ENCODE assay signal across 26 mouse cellular contexts in the genomic region with DNA sequence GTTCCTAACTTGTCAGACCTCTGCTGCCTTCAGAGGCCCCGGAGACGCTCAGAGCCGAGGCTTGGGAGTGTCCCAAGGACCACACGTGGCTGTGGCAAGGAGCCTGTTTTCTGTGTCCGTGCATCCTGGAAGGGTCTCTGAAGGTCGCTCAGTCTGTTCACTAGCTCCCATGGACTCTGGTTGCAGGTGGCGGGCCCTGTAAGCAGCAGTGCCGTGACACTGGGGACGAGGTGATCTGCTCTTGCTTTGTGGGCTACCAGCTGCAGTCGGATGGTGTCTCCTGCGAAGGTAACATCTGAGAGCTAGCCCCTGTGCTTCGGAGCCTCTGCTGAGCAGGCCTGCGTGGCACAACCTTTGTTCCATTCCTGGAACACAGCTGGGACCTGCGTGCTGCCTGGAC. TPM values are rescaled to one million over a fixed set of nuclear protein-coding genes. Genes with fewer than 3 reads are reported as not detected.
DNase-seq lines count a peak whose midpoint lies in the region; ATAC-seq and TF ChIP-seq lines count a peak whose summit lies in the region.
"Had no signal": no experiment of that assay in that cellular context is flagged by ENCODE, and none has a peak within 500 bp of the region (broad histone marks: within the 10 kb centered on the region; RNA-seq: fewer than 3 reads in every experiment).

No protein-coding gene starts in this region.

- no peak for DNase-seq in heart, embryonic 10.5 days (ENCODE audit: low spot score)
- DNase-seq in heart, adult 18-20 months = no peak
- DNase-seq in liver, embryonic 11.5 days (ENCODE audit: low spot score) = no peak
- DNase-seq in urinary bladder, postnatal 25 days (ENCODE audit: low spot score) = no peak
- DNase-seq in lung, postnatal 10 days = no peak
- DNase-seq: B cell, adult 2 months; cerebellum, adult 11 months; cerebellum, adult 9-11 months; kidney, adult 2 months; lung, adult 18-20 months; lung, postnatal 14 days; right cerebral cortex, adult 18-20 months; right cerebral cortex, postnatal 4 days had no signal

- no peak for TF ChIP-seq CTCF in small intestine, adult 2 months (IDR thresholded peaks at IDR 0.05; ENCODE audit: extremely low read depth, insufficient read length, insufficient replicate concordance, low read depth, low read length)

- no peaks in the 10 kb centered on the region for H3K27me3 ChIP-seq in heart, embryonic 10.5 days (ENCODE audit: insufficient read depth, poor library complexity, severe bottlenecking)
- H3K27me3 ChIP-seq in liver, embryonic 12.5 days (replicated peaks) = no peaks in the 10 kb centered on the region
- no peaks in the 10 kb centered on the region for H3K27me3 ChIP-seq in liver, embryonic 11.5 days (replicated peaks; ENCODE audit: control insufficient read depth, insufficient read depth, low read length)
- H3K27me3 ChIP-seq in intestine, embryonic 15.5 days (replicated peaks) = no peaks in the 10 kb centered on the region
- H3K27me3 ChIP-seq in small intestine, adult 2 months (ENCODE audit: control insufficient read depth, insufficient read depth, low read length) = no peaks in the 10 kb centered on the region
- H3K27me3 ChIP-seq: forebrain, embryonic 13.5 days; midbrain, embryonic 12.5 days; neural tube, embryonic 15.5 days; Patski had no signal

- H3K9ac ChIP-seq in liver, embryonic 12.5 days = no peak overlapping the region
- H3K9ac ChIP-seq in liver, embryonic 11.5 days (ENCODE audit: low read depth, low read length) = no peak overlapping the region
- no peak overlapping the region for H3K9ac ChIP-seq in intestine, embryonic 15.5 days
- H3K9ac ChIP-seq: forebrain, embryonic 13.5 days; midbrain, embryonic 12.5 days; neural tube, embryonic 15.5 days had no signal

- H3K27ac ChIP-seq in heart, embryonic 10.5 days = peak overlapping the region; percentile 69
- H3K27ac ChIP-seq in liver, embryonic 12.5 days = no peak overlapping the region
- H3K27ac ChIP-seq in liver, embryonic 11.5 days (ENCODE audit: low read depth, low read length) = no peak overlapping the region
- H3K27ac ChIP-seq in intestine, embryonic 15.5 days = peak overlapping the region; percentile 36
- H3K27ac ChIP-seq in small intestine, adult 2 months (ENCODE audit: insufficient read depth, low read depth, low read length) = peak overlapping the region; percentile 89
- H3K27ac ChIP-seq: forebrain, embryonic 13.5 days; hindbrain, embryonic 10.5 days; hindbrain, postnatal 0 days; kidney, postnatal 0 days; left cerebral cortex, adult 2 months; midbrain, embryonic 12.5 days; neural tube, embryonic 15.5 days had no signal

- peaks cover 31% of the 10 kb centered on the region for H3K4me1 ChIP-seq in heart, embryonic 10.5 days
- H3K4me1 ChIP-seq in liver, embryonic 12.5 days = peaks cover 30% of the 10 kb centered on the region
- H3K4me1 ChIP-seq in liver, embryonic 11.5 days (replicated peaks; ENCODE audit: control insufficient read depth, insufficient read depth, low read length) = peaks cover 10% of the 10 kb centered on the region
- H3K4me1 ChIP-seq in intestine, embryonic 15.5 days (replicated peaks) = peaks cover 25% of the 10 kb centered on the region
- H3K4me1 ChIP-seq in small intestine, adult 2 months (ENCODE audit: control insufficient read depth, insufficient read depth, insufficient read length, low read length) = peaks cover 41% of the 10 kb centered on the region
- H3K4me1 ChIP-seq: forebrain, embryonic 13.5 days; hindbrain, embryonic 10.5 days; midbrain, embryonic 12.5 days; neural tube, embryonic 15.5 days had no signal

- H3K4me2 ChIP-seq in liver, embryonic 12.5 days = 0 out of 2 replicates have a peak overlapping the region, but pooled peaks have one; percentile 26
- no peak overlapping the region for H3K4me2 ChIP-seq in liver, embryonic 11.5 days
- no peak overlapping the region for H3K4me2 ChIP-seq in intestine, embryonic 15.5 days (replicated peaks)
- H3K4me2 ChIP-seq: forebrain, embryonic 13.5 days; midbrain, embryonic 12.5 days; neural tube, embryonic 15.5 days had no signal

- 86% methylated on average over 14 of the region's 14 CpGs for WGBS in heart, embryonic 10.5 days
- WGBS in liver, embryonic 12.5 days (ENCODE audit: insufficient replicate concordance) = 64% methylated on average over 14 of the region's 14 CpGs
- 82% methylated on average over 14 of the region's 14 CpGs for WGBS in liver, embryonic 11.5 days
- 86% methylated on average over 14 of the region's 14 CpGs for WGBS in intestine, embryonic 15.5 days
- WGBS in small intestine, adult 2 months = 80% methylated on average over 14 of the region's 14 CpGs

- no peak for TF ChIP-seq POLR2A in small intestine, adult 2 months (IDR thresholded peaks at IDR 0.05; ENCODE audit: low read depth, low read length)

- no peak for ATAC-seq in liver, embryonic 12.5 days
- no peak for ATAC-seq in liver, embryonic 11.5 days (replicated peaks; ENCODE audit: low FRiP score)
- no peak for ATAC-seq in intestine, embryonic 15.5 days
- ATAC-seq: forebrain, embryonic 13.5 days; hindbrain, postnatal 0 days had no signal

- H3K36me3 ChIP-seq in heart, embryonic 10.5 days = peaks cover 90% of the 10 kb centered on the region
- peaks cover 12% of the 10 kb centered on the region for H3K36me3 ChIP-seq in liver, embryonic 12.5 days
- H3K36me3 ChIP-seq in liver, embryonic 11.5 days (ENCODE audit: control insufficient read depth, insufficient read depth, low read length) = peaks cover 2% of the 10 kb centered on the region
- H3K36me3 ChIP-seq in intestine, embryonic 15.5 days = peaks cover 31% of the 10 kb centered on the region
- H3K36me3 ChIP-seq in small intestine, adult 2 months (ENCODE audit: control insufficient read depth, insufficient read depth, low read length) = peaks cover 3% of the 10 kb centered on the region; the same call in 1 of the 2 replicates
- H3K36me3 ChIP-seq: G1E had no signal

- no peak overlapping the region for H3K4me3 ChIP-seq in heart, embryonic 10.5 days
- H3K4me3 ChIP-seq in liver, embryonic 12.5 days = no peak overlapping the region
- no peak overlapping the region for H3K4me3 ChIP-seq in liver, embryonic 11.5 days (ENCODE audit: low read depth, low read length)
- no peak overlapping the region for H3K4me3 ChIP-seq in intestine, embryonic 15.5 days (replicated peaks)
- no peak overlapping the region for H3K4me3 ChIP-seq in small intestine, adult 2 months (ENCODE audit: low read depth, low read length)
- H3K4me3 ChIP-seq: erythroblast, embryonic 14.5 days; forebrain, embryonic 13.5 days; hindbrain, embryonic 10.5 days; left cerebral cortex, adult 2 months; midbrain, embryonic 12.5 days; neural tube, embryonic 15.5 days had no signal

- no peaks in the 10 kb centered on the region for H3K9me3 ChIP-seq in heart, embryonic 10.5 days
- H3K9me3 ChIP-seq in liver, embryonic 12.5 days (replicated peaks) = no peaks in the 10 kb centered on the region
- no peaks in the 10 kb centered on the region for H3K9me3 ChIP-seq in liver, embryonic 11.5 days (ENCODE audit: control insufficient read depth, low read length)
- H3K9me3 ChIP-seq in intestine, embryonic 15.5 days = no peaks in the 10 kb centered on the region
- H3K9me3 ChIP-seq: forebrain, embryonic 13.5 days; hindbrain, embryonic 10.5 days; midbrain, embryonic 12.5 days; neural tube, embryonic 15.5 days had no signal

RNA-seq across cellular contexts. Expression of a gene that starts 24.9 kb away (rescaled TPM):
- 146 and 177 TPM in 2 replicates for polyA plus RNA-seq in heart, embryonic 10.5 days (2016; fragmentation: Nextera tagmentation; extraction: Ambion mirVana)
- total RNA-seq in heart, adult 18-20 months (2021) = 10 to 100 TPM; 54.5 to 74.1 TPM
- polyA plus RNA-seq in liver, embryonic 12.5 days (2016; fragmentation: Nextera tagmentation; extraction: Ambion mirVana) = 18.1 and 19.5 TPM in 2 replicates
- 57.6 and 60.2 TPM in 2 replicates for polyA plus RNA-seq in liver, embryonic 11.5 days (2014; fragmentation: Nextera tagmentation; extraction: Ambion mirVana)
- 184 and 194 TPM in 2 replicates for polyA plus RNA-seq in intestine, embryonic 15.5 days (2015; fragmentation: Nextera tagmentation; extraction: Ambion mirVana)
- polyA plus RNA-seq in small intestine, adult 2 months (2012; rRNA removed) = 139 and 456 TPM in 2 replicates
- polyA plus RNA-seq: erythroblast, embryonic 14.5 days; G1E had no signal

Comparison
In these comparisons a context has a peak if more than half of its experiments do, and no peak if none do; other contexts are left out.
1. H3K27ac ChIP-seq: peak in heart, embryonic 10.5 days (single experiment), intestine, embryonic 15.5 days (single experiment) and small intestine, adult 2 months (single experiment); none in liver, embryonic 12.5 days (single experiment) and liver, embryonic 11.5 days (single experiment).